Mouse (Mus musculus) midbrain, postnatal 0 days (tissue): ENCODE data around the gene Ergic1. TPM values are rescaled to one million over a fixed set of nuclear protein-coding genes. Genes with fewer than 3 reads are reported as not detected.

Experiments used
- ATAC-seq: fragments of 200-750 bp; cut with Nextera tagmentation; 2 replicates; pipeline ENCODE4 v1.8.0; 2017; ENCODE audit warnings: moderate number of reproducible peaks, mild to moderate bottlenecking, moderate TSS enrichment, moderate library complexity; ENCODE audit not compliant: low FRiP score
- DNase-seq: peaks from one replicate; pipeline ENCODE4 v3.0.0-alpha.2; 2015; ENCODE audit warnings: low spot score
- H3K27ac ChIP-seq: fragments of 300-500 bp; sonication (generic); 2 replicates; pipeline ENCODE4 v1.5.1; 2014; ENCODE audit warnings: low read depth, mild to moderate bottlenecking, low read length, mixed read lengths
- H3K27me3 ChIP-seq: fragments of 300-500 bp; sonication (generic); 2 replicates; pipeline ENCODE4 v1.6.1; 2014; ENCODE audit warnings: low read length, control low read depth, mixed read lengths; ENCODE audit not compliant: insufficient read depth
- H3K36me3 ChIP-seq: fragments of 300-500 bp; sonication (generic); 2 replicates; pipeline ENCODE4 v1.6.1; 2014; ENCODE audit warnings: low read length, control low read depth, mixed read lengths; ENCODE audit not compliant: insufficient read depth
- H3K4me1 ChIP-seq: fragments of 300-500 bp; sonication (generic); 2 replicates; pipeline ENCODE4 v1.6.1; 2014; ENCODE audit warnings: mild to moderate bottlenecking, control low read depth, antibody characterized with exemption, low read length, mixed read lengths; ENCODE audit not compliant: insufficient read depth
- H3K4me2 ChIP-seq: fragments of 300-500 bp; sonication (generic); 2 replicates; pipeline ENCODE4 v1.6.1; 2014; ENCODE audit warnings: low read depth, mild to moderate bottlenecking, low read length, mixed read lengths; ENCODE audit not compliant: poor library complexity, severe bottlenecking
- H3K4me3 ChIP-seq: fragments of 300-500 bp; sonication (generic); 2 replicates; pipeline ENCODE4 v1.5.1; 2014; ENCODE audit warnings: low read depth, mild to moderate bottlenecking, low read length, moderate library complexity
- H3K9ac ChIP-seq: fragments of 300-500 bp; sonication (generic); replicated peaks from 2 replicates; pipeline ENCODE4 v1.6.1; 2014; ENCODE audit warnings: mild to moderate bottlenecking, low read length, moderate library complexity, mixed read lengths; ENCODE audit not compliant: poor library complexity, severe bottlenecking
- H3K9me3 ChIP-seq: fragments of 300-500 bp; sonication (generic); 2 replicates; pipeline ENCODE4 v1.6.1; 2016; ENCODE audit warnings: low read length, control low read depth
- CTCF ChIP-seq: IDR thresholded peaks from 2 replicates; pipeline ENCODE4 v1.5.1; 2016; ENCODE audit warnings: antibody characterized with exemption, mild to moderate bottlenecking
- WGBS: fragments of 180-500 bp; shearing (Covaris S2); extraction: QIAGEN DNeasy Blood & Tissue Kit; methylation state at CpG from one replicate; pipeline ENCODE4 v1.1.7; 2014; 5-methylcytosine and 5-hydroxymethylcytosine counted together
- polyA plus RNA-seq: library from polyadenylated mRNA; unstranded; fragments of >200 nt; fragmentation: Nextera tagmentation; extraction: Ambion mirVana; gene quantifications from 2 replicates; pipeline ENCODE4 v1.2.1, GENCODE M21; 2015
- total RNA-seq: library from RNA; depleted of rRNA; stranded (reverse); fragments of >200 nt; gene quantifications from 2 replicates; pipeline ENCODE4 v1.2.3, GENCODE M21; 2014

The Ergic1 gene
- total and polyA plus RNA-seq, 2 experiments from 2014 or later: 99.6 to 216 TPM

DNA sequence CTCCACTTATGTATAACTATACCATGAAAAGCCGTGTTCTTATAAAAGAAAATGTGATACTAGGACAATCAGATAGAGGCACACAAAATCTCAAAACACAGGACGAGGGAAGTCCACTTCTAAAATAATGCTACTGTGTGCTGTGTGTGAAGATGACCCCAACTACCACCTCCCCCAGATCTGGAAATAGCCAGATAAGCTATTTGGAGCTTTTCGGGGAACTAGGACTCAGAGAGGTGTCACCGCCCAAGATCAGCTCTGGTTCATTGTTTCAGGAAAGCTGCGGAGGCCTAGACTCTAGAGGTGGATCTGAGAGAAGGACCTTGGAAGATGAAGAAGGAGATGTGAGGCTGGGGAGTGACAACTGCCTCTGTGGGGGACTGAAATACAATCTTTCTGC, 26.6 kb upstream of the Ergic1 start:
- WGBS: 87% methylated on average over 5 of the region's 5 CpGs
- no peak for DNase-seq
- no peak for TF ChIP-seq CTCF
- Histone ChIP-seq H3K4me2 (no peak overlapping the region), H3K4me1 (no peaks in the 10 kb centered on the region), H3K9ac (no peak overlapping the region), H3K36me3 (no peaks in the 10 kb centered on the region), H3K9me3 (no peaks in the 10 kb centered on the region), H3K27ac (no peak overlapping the region), H3K27me3 (no peaks in the 10 kb centered on the region), H3K4me3 (no peak overlapping the region)
- ATAC-seq: no peak

DNA sequence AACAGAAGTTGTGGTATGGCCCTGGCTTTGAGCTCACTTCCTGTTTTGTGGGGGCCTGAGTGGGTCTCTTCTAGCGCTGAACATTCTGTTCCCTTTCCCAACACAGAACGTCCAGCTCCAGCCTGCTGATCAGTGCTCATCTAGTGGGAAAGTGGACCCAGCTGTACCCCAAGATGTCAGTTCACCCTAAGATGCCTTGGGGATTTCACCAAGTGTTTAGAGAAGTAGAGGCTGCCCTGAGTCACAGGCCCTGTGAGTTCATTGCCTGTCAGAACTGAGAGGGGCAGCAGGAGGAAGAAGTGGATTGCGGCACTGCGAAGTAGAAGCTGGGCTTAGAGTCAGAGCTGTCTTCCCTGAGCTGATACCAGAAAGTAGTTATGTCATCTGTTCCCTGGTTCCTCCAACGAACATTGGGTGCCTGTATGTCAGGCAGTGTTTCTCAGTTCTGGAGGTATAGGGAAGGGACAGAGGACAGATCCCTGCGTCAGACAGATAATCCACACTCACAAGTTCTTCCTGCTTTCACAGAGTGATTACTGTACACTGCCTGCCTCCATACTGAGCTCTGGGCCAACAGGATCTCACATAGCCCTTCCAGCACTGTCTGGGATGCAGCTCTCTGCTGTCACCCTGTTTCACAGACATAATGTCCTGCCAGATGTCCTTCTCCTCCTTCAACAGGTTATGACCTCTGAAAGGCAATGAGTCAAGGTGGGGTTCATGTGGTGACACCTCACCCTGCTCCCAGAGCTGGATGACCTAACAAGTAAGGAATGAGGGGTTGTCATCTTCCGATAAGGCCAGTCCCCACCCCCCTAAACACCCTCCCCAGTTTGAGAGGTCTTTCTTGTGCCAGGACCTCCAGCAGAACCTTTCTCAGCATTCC, 25.8 kb upstream of the Ergic1 start:
- Histone ChIP-seq H3K27ac (no peak overlapping the region), H3K4me1 (no peaks in the 10 kb centered on the region), H3K4me3 (no peak overlapping the region), H3K36me3 (no peaks in the 10 kb centered on the region), H3K27me3 (no peaks in the 10 kb centered on the region), H3K9ac (no peak overlapping the region), H3K9me3 (no peaks in the 10 kb centered on the region), H3K4me2 (no peak overlapping the region)
- 85% methylated on average over 7 of the region's 7 CpGs for whole genome bisulfite sequencing
- no peak for DNase-seq
- TF ChIP-seq CTCF: no peak
- no peak for ATAC-seq

DNA sequence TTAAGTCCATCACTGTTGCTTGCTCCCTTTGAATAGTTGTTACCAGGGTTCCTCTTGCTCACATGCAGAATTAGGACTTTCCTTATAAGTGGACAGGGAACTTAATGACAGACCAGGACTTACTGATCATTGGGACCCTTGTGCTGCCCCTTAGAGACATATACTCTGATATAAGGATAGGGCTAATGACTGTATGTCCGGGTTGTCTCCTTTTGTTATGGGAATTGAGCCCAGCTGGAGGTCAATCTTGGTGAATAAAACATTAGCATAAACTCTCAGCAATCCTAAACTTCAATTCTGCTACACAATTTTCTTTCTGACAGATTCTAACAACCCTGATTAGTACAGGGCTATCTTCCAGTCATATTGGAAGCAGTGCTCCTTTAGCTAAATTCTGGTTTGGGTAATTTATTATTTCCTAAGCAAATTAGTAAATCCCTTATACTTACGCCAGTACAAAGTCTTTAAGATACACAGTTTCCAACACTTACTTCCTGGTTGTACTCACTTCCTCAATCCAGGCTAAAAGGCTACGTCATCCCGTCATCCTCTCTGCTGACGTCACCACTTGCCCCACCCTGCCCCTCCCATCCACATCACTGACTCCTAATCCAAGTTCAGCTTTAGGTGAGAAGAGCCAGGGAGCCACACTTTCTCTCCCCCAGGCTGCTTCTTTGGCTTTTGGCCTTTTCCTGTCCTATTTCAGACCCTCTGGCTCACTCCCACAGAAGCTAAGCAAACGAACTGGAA, 23.4 kb upstream of the Ergic1 start:
- H3K4me2 ChIP-seq: no peak overlapping the region
- H3K27me3 ChIP-seq: no peaks in the 10 kb centered on the region
- H3K4me3 ChIP-seq: no peak overlapping the region
- no peak overlapping the region for H3K27ac ChIP-seq
- no peak for DNase-seq
- no peak for ATAC-seq
- no peaks in the 10 kb centered on the region for H3K4me1 ChIP-seq
- no peaks in the 10 kb centered on the region for H3K9me3 ChIP-seq
- no peaks in the 10 kb centered on the region for H3K36me3 ChIP-seq
- no peak for TF ChIP-seq CTCF
- no peak overlapping the region for H3K9ac ChIP-seq
- WGBS: 38% methylated on average over 6 of the region's 6 CpGs

DNA sequence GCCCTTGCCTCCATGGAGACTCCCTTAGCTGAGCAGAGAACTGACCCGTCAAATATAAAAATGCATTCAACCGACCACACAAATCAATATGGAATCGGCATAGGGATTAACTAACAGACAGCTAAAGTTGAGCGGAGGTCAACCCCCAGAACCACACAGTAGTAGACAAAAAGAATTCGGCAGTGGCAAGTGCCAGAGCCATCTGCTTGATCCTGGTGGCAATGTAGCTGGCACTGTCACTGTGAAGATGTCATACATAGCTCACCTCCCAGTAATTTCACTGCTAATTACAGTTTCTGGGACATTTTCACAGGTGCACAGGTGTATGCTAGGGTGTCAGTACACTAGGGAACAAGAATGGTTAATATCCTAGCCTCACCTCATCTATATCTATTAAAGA, 21.2 kb upstream of the Ergic1 start:
- ATAC-seq (no peak), DNase-seq (no peak)
- no peak overlapping the region for H3K4me2 ChIP-seq
- no peak for TF ChIP-seq CTCF
- no peaks in the 10 kb centered on the region for H3K4me1 ChIP-seq
- WGBS: 80% methylated on average over 5 of the region's 5 CpGs
- no peak overlapping the region for H3K9ac ChIP-seq
- no peak overlapping the region for H3K27ac ChIP-seq
- no peaks in the 10 kb centered on the region for H3K9me3 ChIP-seq
- H3K4me3 ChIP-seq: no peak overlapping the region
- H3K36me3 ChIP-seq: no peaks in the 10 kb centered on the region
- H3K27me3 ChIP-seq: no peaks in the 10 kb centered on the region

GRCm38 (mm10) chr17:26544319-26544963, 16.8 kb upstream of the Ergic1 start:
- Histone ChIP-seq H3K27ac (no peak overlapping the region), H3K4me2 (no peak overlapping the region), H3K36me3 (no peaks in the 10 kb centered on the region), H3K27me3 (no peaks in the 10 kb centered on the region), H3K4me1 (no peaks in the 10 kb centered on the region), H3K9ac (no peak overlapping the region), H3K4me3 (no peak overlapping the region), H3K9me3 (no peaks in the 10 kb centered on the region)
- no peak for DNase-seq
- no peak for ATAC-seq
- WGBS: 81% methylated on average over 8 of the region's 8 CpGs
- TF ChIP-seq CTCF: no peak

DNA sequence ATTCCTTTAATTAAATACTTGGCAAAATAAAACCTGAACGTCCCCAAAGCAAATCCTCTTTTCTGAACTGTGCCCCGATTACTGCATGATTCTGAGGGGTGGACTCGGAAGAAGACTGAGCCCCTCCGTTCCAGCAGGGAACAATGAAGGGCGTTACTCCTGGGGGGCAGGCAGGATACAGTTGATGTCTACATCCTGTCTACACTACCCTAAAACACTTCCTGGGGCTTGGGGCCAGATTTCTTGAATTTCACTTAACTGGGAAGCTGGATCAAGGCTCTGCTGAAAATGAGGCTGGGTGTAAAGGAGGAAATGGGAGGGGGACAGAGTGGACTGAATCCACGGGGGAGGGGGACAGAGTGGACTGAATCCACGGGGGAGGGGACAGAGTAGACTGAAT, 13.5 kb upstream of the Ergic1 start:
- Histone ChIP-seq H3K4me1 (no peaks in the 10 kb centered on the region), H3K36me3 (no peaks in the 10 kb centered on the region), H3K9me3 (no peaks in the 10 kb centered on the region), H3K4me2 (no peak overlapping the region), H3K9ac (no peak overlapping the region), H3K4me3 (no peak overlapping the region), H3K27ac (no peak overlapping the region), H3K27me3 (no peaks in the 10 kb centered on the region)
- ATAC-seq: no peak
- 37% methylated on average over 7 of the region's 7 CpGs for WGBS
- no peak for DNase-seq
- no peak for TF ChIP-seq CTCF
